Mouse (Mus musculus): ENCODE measurements around the gene Slc39a12.

Slc39a12 gene

DNA sequence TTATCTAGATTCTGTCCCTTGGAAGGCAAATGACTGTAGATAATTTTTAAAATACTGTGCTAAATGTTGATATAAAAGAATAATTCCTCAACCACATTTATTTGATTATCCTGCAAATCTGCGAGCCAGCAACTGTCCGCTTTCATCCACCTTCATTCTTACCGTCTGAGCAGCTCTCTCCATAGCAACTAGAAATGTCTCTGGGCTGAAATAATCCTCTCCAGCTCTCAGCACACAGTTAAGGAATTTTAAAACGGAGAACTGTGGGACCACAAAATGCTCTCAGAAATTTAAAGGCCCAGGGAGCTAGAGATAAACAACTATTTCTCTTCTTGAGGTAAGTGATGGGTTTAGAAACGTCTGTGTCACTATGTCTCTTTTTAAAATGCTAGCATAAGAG is at the start of gene Slc39a12:
TSS of gene Slc39a12 (plus strand) at position 155 of the 400 bp plus-strand sequence.
- no peak for ATAC-seq (ENCODE audit: insufficient number of reproducible peaks, low FRiP score, low TSS enrichment)

DNA sequence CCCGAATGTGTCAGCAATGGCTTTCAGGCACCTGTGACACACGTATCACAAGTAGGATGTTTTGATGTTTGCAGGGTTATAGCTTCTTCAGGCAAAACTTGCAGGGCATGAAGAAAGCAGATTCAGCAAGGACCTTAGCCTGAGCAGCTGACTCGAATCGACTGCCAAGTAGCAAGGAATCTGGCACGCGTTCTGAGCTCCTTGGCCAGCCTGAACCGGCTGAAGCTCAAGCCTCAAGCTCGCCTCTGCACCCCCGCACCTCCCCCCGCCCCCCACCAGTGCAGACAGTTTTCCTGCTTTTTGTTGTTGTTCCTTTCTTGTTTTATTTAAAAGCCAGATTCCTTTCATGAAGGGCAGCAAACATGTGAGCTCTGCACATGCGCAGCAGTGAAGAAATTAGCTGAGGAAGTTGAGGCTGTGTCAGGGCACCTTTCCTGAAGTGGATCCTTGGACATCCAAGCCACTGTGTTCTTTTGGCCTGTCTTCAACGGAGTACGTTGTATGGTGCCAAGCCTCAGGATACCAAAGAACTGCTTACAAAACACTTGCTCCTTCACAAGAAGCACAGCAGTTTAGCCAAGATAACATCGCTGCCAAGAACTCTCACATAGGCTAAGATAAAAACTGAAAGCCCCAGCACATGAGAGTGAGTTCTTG is 46.3 kb upstream of the Slc39a12 start:
- ATAC-seq (ENCODE audit: insufficient number of reproducible peaks, low FRiP score, low TSS enrichment): peak; percentile 91

DNA sequence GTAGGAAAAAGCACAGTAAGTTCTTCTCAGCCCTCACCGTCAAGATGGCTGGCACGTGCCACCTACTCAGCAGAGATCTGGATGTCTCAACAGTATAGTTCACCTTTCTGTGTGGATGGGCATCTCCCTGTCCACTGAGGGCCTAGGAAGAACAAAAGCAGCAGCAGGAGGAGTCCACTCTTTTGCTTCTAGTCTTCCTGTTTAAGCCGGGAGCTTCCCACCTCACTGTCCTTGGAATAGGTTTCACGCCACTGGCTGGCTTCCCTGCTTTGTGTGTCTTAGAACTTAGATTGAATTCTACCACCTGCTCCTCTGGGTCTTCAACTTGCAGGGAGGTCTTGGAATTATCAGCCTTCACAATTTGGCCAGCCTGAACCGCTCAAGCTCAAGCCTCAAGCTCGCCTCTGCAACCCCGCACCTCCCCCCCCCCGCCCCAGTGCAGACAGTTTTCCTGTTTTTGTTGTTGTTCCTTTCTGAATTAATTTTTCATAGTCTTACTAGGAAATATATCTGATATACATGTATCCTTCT is 45.7 kb upstream of the Slc39a12 start:
- peak; percentile 34; the same call in 1 of the 2 replicates for ATAC-seq (ENCODE audit: insufficient number of reproducible peaks, low FRiP score, low TSS enrichment)

GRCm38 (mm10) chr2:14388856-14389255 is 740 bp downstream of the Slc39a12 start:
- no peak for ATAC-seq (ENCODE audit: insufficient number of reproducible peaks, low FRiP score, low TSS enrichment)

DNA sequence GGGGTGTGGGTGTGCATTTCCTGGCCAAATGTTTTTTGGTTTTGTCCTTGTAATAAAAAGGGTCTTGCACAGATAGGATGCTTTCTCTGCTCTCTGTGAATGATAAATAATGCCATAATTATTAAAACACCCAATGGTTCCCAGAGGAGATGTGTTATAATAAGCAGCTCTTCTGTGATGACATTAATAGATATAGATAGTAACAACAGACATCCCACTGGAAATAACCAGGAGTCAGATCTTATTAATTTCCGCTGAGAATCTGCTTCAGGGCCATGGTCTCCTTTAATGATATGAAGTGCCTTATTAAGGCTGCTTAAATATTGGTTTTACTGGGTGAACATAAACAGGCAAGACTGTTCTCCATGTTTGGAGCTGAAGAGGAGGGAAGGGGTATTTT is 2.8 kb downstream of the Slc39a12 start:
- ATAC-seq (ENCODE audit: insufficient number of reproducible peaks, low FRiP score, low TSS enrichment): no peak

GRCm38 (mm10) chr2:14403000-14403399 is 14.9 kb downstream of the Slc39a12 start:
- ATAC-seq (ENCODE audit: insufficient number of reproducible peaks, low FRiP score, low TSS enrichment): no peak

GRCm38 (mm10) chr2:14428987-14429386 is 40.9 kb downstream of the Slc39a12 start:
- no peak for ATAC-seq (ENCODE audit: insufficient number of reproducible peaks, low FRiP score, low TSS enrichment)

DNA sequence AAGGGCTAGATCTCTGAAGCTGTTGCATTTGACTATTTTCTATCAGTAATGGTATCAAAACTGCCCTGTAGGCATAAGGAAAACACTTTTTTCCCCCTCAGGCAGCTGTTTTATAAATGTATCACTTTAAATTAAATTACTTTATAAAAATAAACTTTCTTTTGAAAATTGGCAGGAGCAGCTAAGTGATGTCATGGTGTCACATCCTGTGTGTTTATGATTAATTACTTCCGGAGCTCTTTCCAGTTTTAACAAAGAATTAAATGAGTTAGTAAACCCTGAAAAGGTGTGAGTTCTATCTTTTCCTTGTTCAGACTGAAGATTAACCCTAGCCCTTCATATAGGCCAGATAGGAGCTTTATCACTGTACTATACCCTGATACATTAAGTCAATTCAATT is 59.2 kb downstream of the Slc39a12 start:
- ATAC-seq (ENCODE audit: insufficient number of reproducible peaks, low FRiP score, low TSS enrichment): no peak

GRCm38 (mm10) chr2:14450866-14451265 is 62.8 kb downstream of the Slc39a12 start:
- no peak for ATAC-seq (ENCODE audit: insufficient number of reproducible peaks, low FRiP score, low TSS enrichment)

GRCm38 (mm10) chr2:14454946-14455631 is 67.0 kb downstream of the Slc39a12 start:
- ATAC-seq (ENCODE audit: insufficient number of reproducible peaks, low FRiP score, low TSS enrichment): no peak

DNA sequence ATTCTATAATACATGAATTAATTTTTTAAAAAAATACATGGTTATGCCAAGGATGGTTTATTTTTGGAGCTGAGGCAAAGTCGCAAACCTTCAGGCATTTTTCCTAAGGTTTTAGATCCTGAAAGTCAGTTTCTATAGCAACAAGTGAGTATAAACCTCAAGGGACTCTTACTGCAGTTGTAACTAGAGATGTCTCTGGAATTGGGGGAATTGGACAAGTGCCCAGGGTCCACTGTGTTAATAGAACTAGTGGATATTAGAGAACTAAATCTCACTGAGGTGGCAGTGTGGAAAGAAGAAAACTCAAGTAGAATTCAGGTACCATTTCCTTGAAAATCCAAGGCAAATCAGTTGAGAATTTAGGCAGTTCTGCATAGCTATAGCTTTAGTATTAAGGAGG is 76.3 kb downstream of the Slc39a12 start:
- no peak for ATAC-seq (ENCODE audit: insufficient number of reproducible peaks, low FRiP score, low TSS enrichment)

GRCm38 (mm10) chr2:14494132-14494531 is 106.0 kb downstream of the Slc39a12 start:
- ATAC-seq (ENCODE audit: insufficient number of reproducible peaks, low FRiP score, low TSS enrichment): no peak

GRCm38 (mm10) chr2:14496150-14496549 is 108.0 kb downstream of the Slc39a12 start:
- no peak for ATAC-seq (ENCODE audit: insufficient number of reproducible peaks, low FRiP score, low TSS enrichment)

DNA sequence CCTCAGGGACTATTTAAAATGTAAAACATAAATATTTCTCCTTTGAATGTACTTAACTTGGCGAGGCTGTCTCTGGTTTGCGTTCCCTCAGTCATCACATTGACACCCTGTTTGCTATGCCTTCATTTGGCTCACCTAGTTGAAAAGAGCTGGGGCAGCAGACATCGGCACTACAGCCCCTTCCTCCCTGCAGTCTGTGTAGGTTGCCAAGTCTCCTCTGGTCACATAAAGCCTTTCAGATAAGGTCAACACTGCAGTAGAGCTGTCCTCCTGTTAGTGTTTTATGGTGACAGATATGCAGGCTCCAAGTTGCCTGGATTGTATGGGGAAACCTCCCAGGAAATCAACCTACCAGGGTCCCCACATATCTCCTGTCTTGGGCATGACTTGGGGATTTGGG is 114.4 kb downstream of the Slc39a12 start:
- ATAC-seq (ENCODE audit: insufficient number of reproducible peaks, low FRiP score, low TSS enrichment): no peak

- no peak for ATAC-seq (ENCODE audit: insufficient number of reproducible peaks, low FRiP score, low TSS enrichment)
Observed at GRCm38 (mm10) chr2:14518237-14518636, 130.1 kb downstream of the Slc39a12 start.

GRCm38 (mm10) chr2:14534325-14535077 is 146.4 kb downstream of the Slc39a12 start:
- ATAC-seq (ENCODE audit: insufficient number of reproducible peaks, low FRiP score, low TSS enrichment): no peak

- ATAC-seq (ENCODE audit: insufficient number of reproducible peaks, low FRiP score, low TSS enrichment): no peak
Observed at GRCm38 (mm10) chr2:14535246-14535671, 147.1 kb downstream of the Slc39a12 start.

GRCm38 (mm10) chr2:14537781-14538180 is 149.7 kb downstream of the Slc39a12 start:
- no peak for ATAC-seq (ENCODE audit: insufficient number of reproducible peaks, low FRiP score, low TSS enrichment)

GRCm38 (mm10) chr2:14543355-14543754 is 155.2 kb downstream of the Slc39a12 start:
- ATAC-seq (ENCODE audit: insufficient number of reproducible peaks, low FRiP score, low TSS enrichment): no peak

DNA sequence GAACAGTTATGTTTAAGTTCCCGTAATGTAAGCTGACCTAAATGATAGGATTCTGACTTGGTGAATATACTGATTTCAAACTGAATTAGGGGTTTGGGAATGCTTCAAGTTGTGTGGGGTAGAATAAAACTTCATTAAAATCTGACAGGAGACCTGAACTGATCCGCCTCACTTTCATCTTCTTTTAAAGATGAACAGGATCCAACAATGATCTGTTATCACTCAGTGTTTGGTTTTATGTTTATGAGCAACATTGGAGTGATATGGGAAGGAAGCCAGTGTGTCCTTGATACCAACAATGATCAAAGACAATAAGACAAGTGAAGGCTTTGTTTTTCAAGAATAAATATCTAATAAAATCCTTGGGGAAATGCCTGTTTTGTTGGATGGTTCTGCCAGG is 155.7 kb downstream of the Slc39a12 start:
- ATAC-seq (ENCODE audit: insufficient number of reproducible peaks, low FRiP score, low TSS enrichment): no peak
